Mouse (Mus musculus): Measurements from ENCODE around the gene Plac9b. TPM values are rescaled to one million over a fixed set of nuclear protein-coding genes. Genes with fewer than 3 reads are reported as not detected.
"Not testable (repeated sequence)": the region's sequence is repeated elsewhere in the genome, so short reads cannot be mapped to it uniquely, and the experiment has no call there.

Gene Plac9b
- total RNA-seq (2022), result 10 to 100 TPM; 38.7 to 45.1 (median 43.3) TPM

GRCm38 (mm10) chr14:26182380-26182779 is at the start of gene Plac9b:
Gene Plac9b (minus strand): TSS chr14:26182480.
- not testable (repeated sequence) for DNase-seq (ENCODE audit: low spot score)

- DNase-seq (ENCODE audit: low spot score), result not testable (repeated sequence)
Observed at GRCm38 (mm10) chr14:26216233-26217000, 34.1 kb upstream of the Plac9b start.

- DNase-seq (ENCODE audit: low spot score), result not testable (repeated sequence)
Observed at GRCm38 (mm10) chr14:26206926-26207247, 24.6 kb upstream of the Plac9b start, which contains the start of gene Tmem254b. Gene Tmem254b (minus strand): TSS chr14:26207041.

- not testable (repeated sequence) for DNase-seq (ENCODE audit: low spot score)
Observed at GRCm38 (mm10) chr14:26206197-26206925, 24.1 kb upstream of the Plac9b start.

- not testable (repeated sequence) for DNase-seq (ENCODE audit: low spot score)
Observed at GRCm38 (mm10) chr14:26197851-26198250, 15.6 kb upstream of the Plac9b start.

GRCm38 (mm10) chr14:26188361-26188760 is 6.1 kb upstream of the Plac9b start:
- DNase-seq (ENCODE audit: low spot score), result not testable (repeated sequence)

- DNase-seq (ENCODE audit: low spot score), result not testable (repeated sequence)
Observed at GRCm38 (mm10) chr14:26186638-26187037, 4.4 kb upstream of the Plac9b start.

- not testable (repeated sequence) for DNase-seq (ENCODE audit: low spot score)
Observed at GRCm38 (mm10) chr14:26181660-26182059, 620 bp downstream of the Plac9b start.

GRCm38 (mm10) chr14:26175028-26175427 is 7.3 kb downstream of the Plac9b start:
- not testable (repeated sequence) for DNase-seq (ENCODE audit: low spot score)

GRCm38 (mm10) chr14:26173955-26174354 is 8.3 kb downstream of the Plac9b start:
- not testable (repeated sequence) for DNase-seq (ENCODE audit: low spot score)

- DNase-seq (ENCODE audit: low spot score), result not testable (repeated sequence)
Observed at GRCm38 (mm10) chr14:26165266-26165665, 17.0 kb downstream of the Plac9b start.

- DNase-seq (ENCODE audit: low spot score), result not testable (repeated sequence)
Observed at GRCm38 (mm10) chr14:26162423-26162822, 19.9 kb downstream of the Plac9b start.

- DNase-seq (ENCODE audit: low spot score), result not testable (repeated sequence)
Observed at GRCm38 (mm10) chr14:26161156-26161555, 21.1 kb downstream of the Plac9b start.

GRCm38 (mm10) chr14:26156032-26156431 is 26.2 kb downstream of the Plac9b start:
- not testable (repeated sequence) for DNase-seq (ENCODE audit: low spot score)

- not testable (repeated sequence) for DNase-seq (ENCODE audit: low spot score)
Observed at GRCm38 (mm10) chr14:26147095-26147494, 35.2 kb downstream of the Plac9b start.

GRCm38 (mm10) chr14:26119095-26119494 is 63.2 kb downstream of the Plac9b start:
- not testable (repeated sequence) for DNase-seq (ENCODE audit: low spot score)

- DNase-seq (ENCODE audit: low spot score), result not testable (repeated sequence)
Observed at GRCm38 (mm10) chr14:26118550-26119000, 63.7 kb downstream of the Plac9b start.

- DNase-seq (ENCODE audit: low spot score), result not testable (repeated sequence)
Observed at GRCm38 (mm10) chr14:26118150-26118549, 64.1 kb downstream of the Plac9b start, which contains the start of gene Duxbl2. Gene Duxbl2 (plus strand): TSS chr14:26118349.
